10 mouse cellular contexts compared by ENCODE assay signal in genomic region chr6:146208983-146209382, GRCm38 (mm10).
DNase-seq lines count a peak whose midpoint lies in the region; ATAC-seq and TF ChIP-seq lines count a peak whose summit lies in the region.
"Had no signal": no experiment of that assay in that cellular context is flagged by ENCODE, and none has a peak within 500 bp of the region (broad histone marks: within the 10 kb centered on the region; RNA-seq: fewer than 3 reads in every experiment).

No protein-coding gene starts in this region.

- TF ChIP-seq CTCF in liver, postnatal 0 days (IDR thresholded peaks at IDR 0.05; ENCODE audit: low read depth): no peak

- no peak overlapping the region for H3K4me3 ChIP-seq in liver, embryonic 12.5 days
- no peak overlapping the region for H3K4me3 ChIP-seq in liver, postnatal 0 days (ENCODE audit: low read depth, low read length)
- no peak overlapping the region for H3K4me3 ChIP-seq in heart, embryonic 14.5 days (ENCODE audit: control insufficient read depth in 1 of 2, insufficient read depth in 1 of 2, low read depth in 1 of 2, low read length in 2 of 2)
- H3K4me3 ChIP-seq in kidney, embryonic 16.5 days (ENCODE audit: low read length): no peak overlapping the region
- H3K4me3 ChIP-seq: embryonic facial prominence, embryonic 12.5 days; hindbrain, embryonic 15.5 days had no signal

- no peak overlapping the region for H3K9ac ChIP-seq in liver, embryonic 12.5 days
- H3K9ac ChIP-seq in liver, postnatal 0 days (replicated peaks): no peak overlapping the region
- H3K9ac ChIP-seq in heart, embryonic 14.5 days (ENCODE audit: low read length): no peak overlapping the region
- H3K9ac ChIP-seq in kidney, embryonic 16.5 days (replicated peaks; ENCODE audit: low read length): no peak overlapping the region
- H3K9ac ChIP-seq: embryonic facial prominence, embryonic 12.5 days; hindbrain, embryonic 15.5 days had no signal

- WGBS in liver, embryonic 12.5 days (ENCODE audit: insufficient replicate concordance): 28% methylated on average over 6 of the region's 6 CpGs
- 38% methylated on average over 6 of the region's 6 CpGs for WGBS in liver, postnatal 0 days (ENCODE audit: insufficient replicate concordance)
- WGBS in heart, embryonic 14.5 days: 56% methylated on average over 6 of the region's 6 CpGs
- 45% methylated on average over 6 of the region's 6 CpGs for WGBS in kidney, embryonic 16.5 days

- H3K4me1 ChIP-seq in liver, embryonic 12.5 days: peaks cover 7% of the 10 kb centered on the region; the same call in 1 of the 2 replicates
- H3K4me1 ChIP-seq in liver, postnatal 0 days (ENCODE audit: insufficient read depth): peaks cover 10% of the 10 kb centered on the region; the same call in 1 of the 2 replicates
- H3K4me1 ChIP-seq in heart, embryonic 14.5 days (ENCODE audit: control insufficient read depth in 2 of 2, insufficient read depth in 2 of 2, low read length in 2 of 2): peaks cover 4 to 12% of the 10 kb centered on the region in 2 experiments; a peak in 3 of 4 replicates
- H3K4me1 ChIP-seq in kidney, embryonic 16.5 days (ENCODE audit: insufficient read depth, low read length): peaks cover 10% of the 10 kb centered on the region; the same call in 1 of the 2 replicates
- H3K4me1 ChIP-seq: embryonic facial prominence, embryonic 12.5 days; hindbrain, embryonic 15.5 days had no signal

- no peaks in the 10 kb centered on the region for H3K9me3 ChIP-seq in liver, embryonic 12.5 days (replicated peaks)
- H3K9me3 ChIP-seq in liver, postnatal 0 days (ENCODE audit: low read length): no peaks in the 10 kb centered on the region
- no peaks in the 10 kb centered on the region for H3K9me3 ChIP-seq in heart, embryonic 14.5 days (ENCODE audit: control insufficient read depth, low read length)
- no peaks in the 10 kb centered on the region for H3K9me3 ChIP-seq in kidney, embryonic 16.5 days (ENCODE audit: low read length)
- H3K9me3 ChIP-seq: embryonic facial prominence, embryonic 12.5 days; hindbrain, embryonic 15.5 days had no signal

- H3K4me2 ChIP-seq in liver, embryonic 12.5 days: no peak overlapping the region
- no peak overlapping the region for H3K4me2 ChIP-seq in liver, postnatal 0 days (ENCODE audit: low read depth, low read length)
- no peak overlapping the region for H3K4me2 ChIP-seq in heart, embryonic 14.5 days (ENCODE audit: low read length)
- H3K4me2 ChIP-seq in kidney, embryonic 16.5 days (replicated peaks; ENCODE audit: low read depth, low read length): no peak overlapping the region
- H3K4me2 ChIP-seq: embryonic facial prominence, embryonic 12.5 days; hindbrain, embryonic 15.5 days had no signal

- ATAC-seq in liver, embryonic 12.5 days: 0 out of 2 replicates have a peak, but pooled peaks have one; percentile 19
- no peak for ATAC-seq in liver, postnatal 0 days
- ATAC-seq in heart, embryonic 14.5 days (ENCODE audit: insufficient number of reproducible peaks, insufficient read depth, low FRiP score, low read depth): peak; percentile 54; the same call in 1 of the 2 replicates
- ATAC-seq in kidney, embryonic 16.5 days (ENCODE audit: low FRiP score, low TSS enrichment): 0 out of 2 replicates have a peak, but pooled peaks have one; percentile 46
- ATAC-seq in erythroid progenitor cell, adult 5-6 weeks (replicated peaks; ENCODE audit: low FRiP score, poor library complexity, severe bottlenecking): no peak

- H3K27me3 ChIP-seq in liver, embryonic 12.5 days (replicated peaks): no peaks in the 10 kb centered on the region
- no peaks in the 10 kb centered on the region for H3K27me3 ChIP-seq in liver, postnatal 0 days (ENCODE audit: insufficient read depth, low read length)
- no peaks in the 10 kb centered on the region for H3K27me3 ChIP-seq in heart, embryonic 14.5 days (ENCODE audit: control insufficient read depth, insufficient read depth, low read length)
- H3K27me3 ChIP-seq in kidney, embryonic 16.5 days (ENCODE audit: insufficient read depth, low read length): no peaks in the 10 kb centered on the region
- H3K27me3 ChIP-seq: embryonic facial prominence, embryonic 12.5 days; hindbrain, embryonic 15.5 days had no signal

- TF ChIP-seq EP300 in liver, postnatal 0 days (IDR thresholded peaks at IDR 0.05; ENCODE audit: low read depth): no peak

- DNase-seq in liver, postnatal 0 days: no peak
- peak; percentile 40 for DNase-seq in skeletal muscle tissue, adult 2 months (ENCODE audit: low read depth, low spot score)
- DNase-seq in ovary, postnatal 14 days (ENCODE audit: low spot score): no peak
- DNase-seq in adipocyte (ENCODE audit: low spot score): no peak

- no peak overlapping the region for H3K27ac ChIP-seq in liver, embryonic 12.5 days
- no peak overlapping the region for H3K27ac ChIP-seq in liver, postnatal 0 days (ENCODE audit: low read depth)
- no peak overlapping the region for H3K27ac ChIP-seq in heart, embryonic 14.5 days (replicated peaks in 1 of 2; ENCODE audit: control insufficient read depth in 1 of 2, insufficient read depth in 1 of 2, low read depth in 2 of 2, low read length in 2 of 2)
- H3K27ac ChIP-seq in kidney, embryonic 16.5 days (ENCODE audit: low read length): peak overlapping the region; percentile 32; the same call in 1 of the 2 replicates
- H3K27ac ChIP-seq: embryonic facial prominence, embryonic 12.5 days; hindbrain, embryonic 15.5 days had no signal

- no peaks in the 10 kb centered on the region for H3K36me3 ChIP-seq in liver, embryonic 12.5 days
- 0 out of 2 replicates have a peak, but pooled peaks cover 4% of the 10 kb centered on the region for H3K36me3 ChIP-seq in liver, postnatal 0 days (replicated peaks; ENCODE audit: insufficient read depth, low read length)
- no peaks in the 10 kb centered on the region for H3K36me3 ChIP-seq in heart, embryonic 14.5 days (ENCODE audit: control insufficient read depth, insufficient read depth, low read length)
- no peaks in the 10 kb centered on the region for H3K36me3 ChIP-seq in kidney, embryonic 16.5 days (ENCODE audit: insufficient read depth, low read length)
- H3K36me3 ChIP-seq: embryonic facial prominence, embryonic 12.5 days; hindbrain, embryonic 15.5 days had no signal

Comparison
In these comparisons a context has a peak if more than half of its experiments do, and no peak if none do; other contexts are left out.
1. ATAC-seq: peak in liver, embryonic 12.5 days (single experiment), heart, embryonic 14.5 days (single experiment) and kidney, embryonic 16.5 days (single experiment); none in liver, postnatal 0 days (single experiment) and erythroid progenitor cell, adult 5-6 weeks (single experiment).